Mouse (Mus musculus) MEL (cell line): ENCODE measurements around the gene Zfp488. TPM values are rescaled to one million over a fixed set of nuclear protein-coding genes. Genes with fewer than 3 reads are reported as not detected.

Experiments
- DNase-seq: peaks from one replicate; pipeline ENCODE4 v3.0.0; 2011; ENCODE audit warnings: low read depth, low spot score
- H3K27ac ChIP-seq: 2 replicates; pipeline ENCODE4 v1.5.1; 2012; ENCODE audit warnings: low read depth, mild to moderate bottlenecking, control low read depth, low read length, moderate library complexity; ENCODE audit not compliant: control insufficient read depth
- H3K27me3 ChIP-seq, 2 experiments: fragments of 150-350 bp in 1 of 2; sonication (generic) in 1 of 2; 2 replicates each; pipeline ENCODE4 v1.6.1; 2012; ENCODE audit warnings: low read length in 2 of 2, mild to moderate bottlenecking in 2 of 2, improper control_type of control experiment in 1 of 2, moderate library complexity in 1 of 2; ENCODE audit not compliant: insufficient read depth in 2 of 2, control insufficient read depth in 1 of 2
- H3K36me3 ChIP-seq, 2 experiments: 2 replicates each; pipeline ENCODE4 v1.6.1; 2012 to 2014; ENCODE audit warnings: low read length in 2 of 2, improper control_type of control experiment in 1 of 2, inconsistent platforms in 1 of 2, mild to moderate bottlenecking in 1 of 2; ENCODE audit not compliant: insufficient read depth in 2 of 2, control insufficient read depth in 1 of 2
- H3K4me1 ChIP-seq, 2 experiments: fragments of 150-350 bp in 1 of 2; sonication (generic) in 1 of 2; 2 replicates each; pipeline ENCODE4 v1.6.1; 2012; ENCODE audit warnings: low read length in 2 of 2, improper control_type of control experiment in 1 of 2, mild to moderate bottlenecking in 1 of 2; ENCODE audit not compliant: insufficient read depth in 2 of 2, control insufficient read depth in 1 of 2
- H3K4me3 ChIP-seq, 2 experiments: fragments of 150-350 bp in 1 of 2; sonication (generic) in 1 of 2; 2 replicates each; pipeline ENCODE4 v1.5.1; 2012; ENCODE audit warnings: low read depth in 2 of 2, low read length in 2 of 2, mild to moderate bottlenecking in 2 of 2, moderate library complexity in 2 of 2, control low read depth in 1 of 2, improper control_type of control experiment in 1 of 2; ENCODE audit not compliant: control insufficient read depth in 1 of 2, insufficient read depth in 1 of 2
- H3K79me2 ChIP-seq: 2 replicates; pipeline ENCODE4 v1.6.1; 2012; ENCODE audit warnings: mild to moderate bottlenecking, low read length, moderate library complexity; ENCODE audit not compliant: control insufficient read depth, poor library complexity, insufficient read depth
- H3K9ac ChIP-seq: 2 replicates; pipeline ENCODE4 v1.6.1; 2012; ENCODE audit warnings: low read depth, mild to moderate bottlenecking, control low read depth, low read length, moderate library complexity; ENCODE audit not compliant: control insufficient read depth, poor library complexity, severe bottlenecking
- H3K9me3 ChIP-seq: fragments of 150-350 bp; sonication (generic); replicated peaks from 2 replicates; pipeline ENCODE4 v1.6.1; 2012; ENCODE audit warnings: mild to moderate bottlenecking, low read length, improper control_type of control experiment, moderate library complexity; ENCODE audit not compliant: insufficient read depth
- BHLHE40 ChIP-seq: IDR thresholded peaks from 2 replicates; pipeline ENCODE4 v1.6.1; 2012; ENCODE audit warnings: low read depth, mild to moderate bottlenecking, inconsistent platforms, low read length, improper control_type of control experiment, borderline replicate concordance
- CHD1 ChIP-seq: IDR thresholded peaks from 2 replicates; pipeline ENCODE4 v1.6.1; 2012; ENCODE audit warnings: low read depth, mild to moderate bottlenecking, inconsistent platforms, low read length, improper control_type of control experiment
- CHD2 ChIP-seq: IDR thresholded peaks from 2 replicates; pipeline ENCODE4 v1.6.1; 2011; ENCODE audit warnings: low read length, improper control_type of control experiment
- CTCF ChIP-seq, 3 experiments: IDR thresholded peaks in 2 of 3; conservative IDR thresholded peaks in 1 of 3; 2 replicates each; pipeline ENCODE4 v1.5.1; 2011 to 2012; ENCODE audit warnings: low read length in 3 of 3, low read depth in 2 of 3, mild to moderate bottlenecking in 2 of 3, improper control_type of control experiment in 1 of 3, inconsistent platforms in 1 of 3, mixed read lengths in 1 of 3, moderate library complexity in 1 of 3; ENCODE audit not compliant: control insufficient read depth in 1 of 3, insufficient read depth in 1 of 3, poor library complexity in 1 of 3, severe bottlenecking in 1 of 3
- E2F4 ChIP-seq: IDR thresholded peaks from 2 replicates; pipeline ENCODE4 v1.6.1; 2011; ENCODE audit warnings: low read depth, low read length, improper control_type of control experiment, borderline replicate concordance
- ELF1 ChIP-seq: IDR thresholded peaks from 2 replicates; pipeline ENCODE4 v1.6.1; 2014; ENCODE audit warnings: low read depth, mild to moderate bottlenecking, inconsistent platforms, low read length, improper control_type of control experiment, moderate library complexity
- GABPA ChIP-seq: IDR thresholded peaks from 2 replicates; pipeline ENCODE4 v1.6.1; 2012; ENCODE audit warnings: low read depth, mild to moderate bottlenecking, inconsistent platforms, low read length, improper control_type of control experiment, moderate library complexity
- KAT2A ChIP-seq: conservative IDR thresholded peaks from 2 replicates; pipeline ENCODE4 v1.6.1; 2012; ENCODE audit warnings: low read depth, low read length, improper control_type of control experiment, inconsistent platforms
- MAFK ChIP-seq: IDR thresholded peaks from 2 replicates; pipeline ENCODE4 v1.6.1; 2011; ENCODE audit warnings: low read depth, mild to moderate bottlenecking, low read length, improper control_type of control experiment, borderline replicate concordance
- MAZ ChIP-seq: IDR thresholded peaks from 2 replicates; pipeline ENCODE4 v1.6.1; 2012; ENCODE audit warnings: low read depth, mild to moderate bottlenecking, inconsistent platforms, low read length, improper control_type of control experiment
- MEF2A ChIP-seq: IDR thresholded peaks from 2 replicates; pipeline ENCODE4 v1.6.1; 2014; ENCODE audit warnings: low read depth, mild to moderate bottlenecking, inconsistent platforms, low read length, improper control_type of control experiment; ENCODE audit not compliant: poor library complexity, insufficient replicate concordance, severe bottlenecking; ENCODE audit errors: extremely low read depth
- MXI1 ChIP-seq: IDR thresholded peaks from 2 replicates; pipeline ENCODE4 v1.6.1; 2011; ENCODE audit warnings: mild to moderate bottlenecking, low read depth, low read length, improper control_type of control experiment
- MYB ChIP-seq: IDR thresholded peaks from 2 replicates; pipeline ENCODE4 v1.6.1; 2011; ENCODE audit warnings: mild to moderate bottlenecking, low read depth, low read length, improper control_type of control experiment
- MYC ChIP-seq: IDR thresholded peaks from 2 replicates; pipeline ENCODE4 v1.6.1; 2011; ENCODE audit warnings: low read depth, mild to moderate bottlenecking, low read length, improper control_type of control experiment, moderate library complexity
- POLR2AphosphoS5 ChIP-seq: IDR thresholded peaks from 2 replicates; pipeline ENCODE4 v1.6.1; 2012; ENCODE audit warnings: low read depth, borderline replicate concordance, mild to moderate bottlenecking, inconsistent platforms, low read length, moderate library complexity, mixed read lengths
- RAD21 ChIP-seq: IDR thresholded peaks from 2 replicates; pipeline ENCODE4 v1.6.1; 2011; ENCODE audit warnings: mild to moderate bottlenecking, low read depth, low read length, improper control_type of control experiment
- USF2 ChIP-seq, 2 experiments: IDR thresholded peaks; 2 replicates each; pipeline ENCODE4 v1.6.1; 2011 to 2012; ENCODE audit warnings: improper control_type of control experiment in 2 of 2, low read length in 2 of 2, borderline replicate concordance in 1 of 2, inconsistent platforms in 1 of 2, low read depth in 1 of 2, mild to moderate bottlenecking in 1 of 2; ENCODE audit not compliant: insufficient read depth in 1 of 2
- ZC3H11A ChIP-seq: IDR thresholded peaks from 2 replicates; pipeline ENCODE4 v1.6.1; 2012; ENCODE audit warnings: low read depth, mild to moderate bottlenecking, inconsistent platforms, low read length, improper control_type of control experiment
- ZNF384 ChIP-seq: IDR thresholded peaks from 2 replicates; pipeline ENCODE4 v1.6.1; 2012; ENCODE audit warnings: low read depth, mild to moderate bottlenecking, inconsistent platforms, low read length, improper control_type of control experiment
- polyA plus RNA-seq, 2 experiments: library from polyadenylated mRNA; stranded (reverse) in 1 of 2; unstranded in 1 of 2; fragments of >175 nt in 1 of 2; fragments of >200 nt in 1 of 2; gene quantifications; 2 replicates each; pipeline versions ENCODE4 v1.2.1 to v1.2.4; 2012; ENCODE audit warnings: low replicate concordance in 2 of 2, low read depth in 1 of 2; ENCODE audit not compliant: insufficient read length in 2 of 2, insufficient read depth in 1 of 2, missing spikeins in 1 of 2
- total RNA-seq: library from RNA; depleted of rRNA; stranded (reverse); fragments of 300-350 nt; gene quantifications from 2 replicates; pipeline ENCODE4 v1.2.3, GENCODE M21; 2012

The Zfp488 gene
- total and polyA plus RNA-seq, 3 experiments = not detected

GRCm38 (mm10) chr14:33946125-33946524 lies 32.4 kb downstream of the Zfp488 start:
- Histone ChIP-seq H3K9ac (no peak overlapping the region), H3K27ac (no peak overlapping the region), H3K79me2 (no peaks in the 10 kb centered on the region), H3K36me3 (no peaks in the 10 kb centered on the region), H3K9me3 (no peaks in the 10 kb centered on the region), H3K27me3 (no peaks in the 10 kb centered on the region), H3K4me1 (no peaks in the 10 kb centered on the region), H3K4me3 (no peak overlapping the region)
- no peak for DNase-seq
- no peak for TF ChIP-seq BHLHE40
- TF ChIP-seq MYB = no peak
- TF ChIP-seq ZC3H11A = no peak
- TF ChIP-seq USF2 (IDR thresholded peaks at IDR 0.05; ENCODE audit: borderline replicate concordance in 1 of 2, insufficient read depth in 1 of 2, low read depth in 1 of 2, low read length in 2 of 2) = no peak
- TF ChIP-seq E2F4 = no peak
- TF ChIP-seq CHD1 = no peak
- no peak for TF ChIP-seq MXI1
- TF ChIP-seq ELF1 = no peak
- TF ChIP-seq ZNF384 = no peak
- TF ChIP-seq MEF2A = no peak
- no peak for TF ChIP-seq MAZ
- TF ChIP-seq KAT2A = no peak
- no peak for TF ChIP-seq RAD21

GRCm38 (mm10) chr14:33942222-33942621 lies 36.3 kb downstream of the Zfp488 start:
- H3K79me2 ChIP-seq = no peaks in the 10 kb centered on the region
- H3K27me3 ChIP-seq = no peaks in the 10 kb centered on the region
- DNase-seq = no peak
- no peak overlapping the region for H3K4me3 ChIP-seq
- H3K36me3 ChIP-seq = no peaks in the 10 kb centered on the region
- H3K9ac ChIP-seq = no peak overlapping the region
- no peak for TF ChIP-seq POLR2AphosphoS5
- TF ChIP-seq MYC = no peak
- TF ChIP-seq CHD2 = no peak
- TF ChIP-seq MAFK = no peak
- no peak for TF ChIP-seq ZNF384
- TF ChIP-seq GABPA = no peak
- no peak for TF ChIP-seq MXI1
- no peak for TF ChIP-seq CTCF (IDR thresholded peaks at IDR 0.05 in 2 of 3, conservative IDR thresholded peaks at IDR 0.05 in 1 of 3; ENCODE audit: control insufficient read depth in 1 of 3, insufficient read depth in 1 of 3, low read depth in 2 of 3, low read length in 3 of 3, poor library complexity in 1 of 3, severe bottlenecking in 1 of 3)
- no peaks in the 10 kb centered on the region for H3K4me1 ChIP-seq
- no peak overlapping the region for H3K27ac ChIP-seq
- H3K9me3 ChIP-seq = no peaks in the 10 kb centered on the region
